Mouse (Mus musculus) large intestine, adult 2 months (tissue): ENCODE results near the gene Cwc25. TPM values are rescaled to one million over a fixed set of nuclear protein-coding genes. Genes with fewer than 3 reads are reported as not detected.

Experiments
- DNase-seq: peaks from one replicate; pipeline ENCODE4 v3.0.0-alpha.2; 2012; ENCODE audit warnings: low read depth, low spot score
- WGBS: fragments of 180-500 bp; shearing (Covaris S2); methylation state at CpG from one replicate; pipeline ENCODE4 v1.1.7; 2018; 5-methylcytosine and 5-hydroxymethylcytosine counted together
- polyA plus RNA-seq: library from polyadenylated mRNA; depleted of rRNA; stranded (reverse); fragments of >200 nt; gene quantifications from 2 replicates; pipeline ENCODE4 v1.2.3, GENCODE M21; 2012; rRNA removed

The Cwc25 gene
- polyA plus RNA-seq: 5.1 and 7.0 TPM in 2 replicates

- 1% methylated on average over 38 of the region's 38 CpGs for WGBS
- peak; percentile 82 for DNase-seq
Measured at GRCm38 (mm10) chr11:97766154-97766881, at the start of gene Cwc25. TSS of gene Cwc25 (minus strand) at chr11:97766556.

DNA sequence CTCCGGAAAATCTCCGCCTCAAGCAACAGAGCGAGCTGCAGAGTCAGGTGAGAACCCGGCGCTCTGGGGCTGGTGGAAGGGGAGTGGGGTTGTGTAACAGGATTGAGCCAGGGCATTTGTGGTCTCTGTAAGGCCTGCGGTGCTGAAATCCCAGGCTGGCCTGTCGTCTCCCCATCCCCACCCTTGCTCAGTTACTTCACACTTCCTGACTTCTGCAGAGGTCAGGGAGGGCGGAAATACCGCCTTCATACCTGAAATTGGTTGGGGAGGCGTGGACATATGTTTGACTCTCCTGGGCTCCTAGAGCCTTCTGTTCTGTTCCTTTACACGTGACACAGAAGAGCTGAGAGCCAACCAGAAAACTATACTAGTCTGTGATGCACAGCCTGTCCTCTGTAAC, 49.4 kb upstream of the Cwc25 start:
- 76% methylated on average over 11 of the region's 11 CpGs for WGBS

DNA sequence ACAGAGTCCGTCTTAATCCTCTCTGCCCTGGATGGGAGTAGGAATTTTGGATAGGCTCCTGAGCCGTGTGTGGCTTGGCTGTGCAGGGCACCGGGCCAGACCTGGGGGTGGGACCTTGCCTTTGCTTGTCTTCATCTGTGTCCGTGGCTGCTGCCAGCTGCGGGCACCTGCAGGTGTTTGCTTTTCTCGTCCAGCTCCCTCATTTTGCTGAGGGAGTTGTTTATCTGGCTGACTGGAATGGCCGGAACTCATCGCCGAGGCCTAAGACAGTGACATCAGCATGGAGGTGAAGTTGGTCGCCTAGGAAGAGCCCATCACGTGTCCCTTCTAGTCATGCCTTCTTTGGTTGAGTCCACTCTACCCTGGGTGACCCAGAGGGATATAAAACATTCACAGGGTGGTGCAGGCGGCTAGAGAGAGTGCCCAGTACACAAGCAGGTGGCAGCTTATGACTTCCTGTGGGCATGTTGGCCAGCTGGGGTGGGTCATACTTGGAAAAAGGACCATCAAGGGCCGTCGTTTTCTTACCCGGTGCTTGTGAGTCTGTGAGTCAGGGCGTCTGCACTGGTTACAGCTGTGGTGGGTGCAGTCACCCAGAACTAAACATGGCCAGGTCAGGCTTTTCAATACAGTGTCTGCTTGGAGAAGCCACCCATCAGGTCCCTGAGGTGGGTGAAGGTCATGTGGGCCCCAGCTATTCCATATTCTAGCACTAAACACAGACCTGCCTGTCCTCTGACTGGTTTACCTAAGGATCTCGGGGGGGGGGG, 47.6 kb upstream of the Cwc25 start:
- 25% methylated on average over 17 of the region's 17 CpGs for WGBS
- DNase-seq: no peak

More for the DNA sequence above, 49.4 kb upstream of the Cwc25 start:
- no peak for DNase-seq

DNA sequence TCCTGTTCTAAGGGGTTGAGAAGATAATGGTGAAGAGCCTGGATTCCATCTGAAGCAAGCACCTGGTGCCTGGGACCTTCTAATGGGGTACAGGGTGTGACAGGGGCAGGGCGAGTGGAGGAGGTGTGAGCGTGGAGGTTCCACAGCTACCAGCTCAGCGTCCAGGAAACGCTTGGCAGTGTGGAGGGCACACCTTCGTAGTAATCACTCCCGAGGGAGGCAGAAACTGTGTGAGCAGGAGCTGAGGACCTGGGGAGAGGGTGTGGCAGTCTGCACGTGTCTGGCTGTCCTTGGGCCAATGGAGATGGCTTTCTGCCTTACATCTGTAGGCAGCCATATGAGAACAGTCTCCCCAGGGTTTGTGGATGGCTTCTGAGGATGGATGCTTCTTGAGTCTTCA, 46.7 kb upstream of the Cwc25 start:
- DNase-seq: peak; percentile 67

GRCm38 (mm10) chr11:97812491-97812921, 46.1 kb upstream of the Cwc25 start:
- no peak for DNase-seq
- WGBS: 30% methylated on average over 3 of the region's 3 CpGs

More for the DNA sequence above, 46.7 kb upstream of the Cwc25 start:
- 26% methylated on average over 7 of the region's 7 CpGs for WGBS

- peak; percentile 75 for DNase-seq
- 17% methylated on average over 13 of the region's 13 CpGs for WGBS
Measured at GRCm38 (mm10) chr11:97811569-97812362, 45.4 kb upstream of the Cwc25 start.

GRCm38 (mm10) chr11:97810970-97811369, 44.6 kb upstream of the Cwc25 start:
- WGBS: 33% methylated on average over 3 of the region's 3 CpGs
- DNase-seq: no peak

GRCm38 (mm10) chr11:97810356-97810755, 44.0 kb upstream of the Cwc25 start:
- 30% methylated on average over 7 of the region's 7 CpGs for WGBS
- DNase-seq: peak; percentile 64

- DNase-seq: no peak
- WGBS: 46% methylated on average over 7 of the region's 7 CpGs
Measured at GRCm38 (mm10) chr11:97809235-97810121, 43.1 kb upstream of the Cwc25 start.

GRCm38 (mm10) chr11:97808621-97809234, 42.4 kb upstream of the Cwc25 start:
- no peak for DNase-seq

DNA sequence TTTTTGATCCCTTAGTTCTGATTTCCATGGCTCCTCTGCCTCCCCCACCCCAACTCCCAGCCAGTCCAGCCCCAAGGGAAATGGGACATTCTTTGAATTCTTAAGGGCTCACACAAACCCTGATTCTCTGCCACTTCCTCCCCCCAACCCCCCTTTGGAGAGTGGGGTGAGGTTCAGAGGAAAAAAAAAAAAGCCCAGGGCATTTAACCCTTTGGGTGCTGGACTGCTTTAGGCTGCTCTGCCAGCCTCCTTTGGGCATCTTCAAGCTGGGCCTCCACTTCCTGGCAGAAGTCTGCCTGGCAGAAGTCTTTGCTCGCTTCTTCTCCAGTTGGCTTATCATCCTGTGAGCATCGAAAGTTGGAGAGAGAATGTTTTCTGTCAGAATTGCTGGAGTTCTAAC, 41.7 kb upstream of the Cwc25 start:
- DNase-seq: no peak
- WGBS: 49% methylated on average over 2 of the region's 2 CpGs

More at GRCm38 (mm10) chr11:97808621-97809234, 42.4 kb upstream of the Cwc25 start:
- 39% methylated on average over 5 of the region's 5 CpGs for WGBS

DNA sequence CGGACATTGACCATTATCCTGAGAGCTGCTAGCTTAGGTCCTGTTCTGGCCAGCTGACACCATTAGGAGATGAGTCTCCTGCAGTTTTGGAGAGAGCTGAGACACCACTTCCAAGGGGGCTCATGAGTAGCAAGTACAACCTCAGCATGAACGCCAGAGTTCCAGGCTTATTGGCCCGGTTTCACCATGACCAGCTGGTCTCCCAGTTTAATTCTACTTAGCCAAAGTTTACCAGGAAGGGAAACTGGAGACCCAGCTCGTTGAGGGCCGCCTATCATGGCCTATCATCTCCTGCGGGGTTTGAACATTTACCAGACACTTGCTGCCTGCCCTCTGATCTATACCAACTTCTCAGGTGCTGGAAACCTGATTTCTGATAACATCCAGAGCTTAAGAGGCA, 41.3 kb upstream of the Cwc25 start:
- WGBS: 26% methylated on average over 6 of the region's 6 CpGs
- no peak for DNase-seq

- DNase-seq: no peak
- 60% methylated on average over 7 of the region's 7 CpGs for WGBS
Measured at GRCm38 (mm10) chr11:97806613-97806964, 40.2 kb upstream of the Cwc25 start.

DNA sequence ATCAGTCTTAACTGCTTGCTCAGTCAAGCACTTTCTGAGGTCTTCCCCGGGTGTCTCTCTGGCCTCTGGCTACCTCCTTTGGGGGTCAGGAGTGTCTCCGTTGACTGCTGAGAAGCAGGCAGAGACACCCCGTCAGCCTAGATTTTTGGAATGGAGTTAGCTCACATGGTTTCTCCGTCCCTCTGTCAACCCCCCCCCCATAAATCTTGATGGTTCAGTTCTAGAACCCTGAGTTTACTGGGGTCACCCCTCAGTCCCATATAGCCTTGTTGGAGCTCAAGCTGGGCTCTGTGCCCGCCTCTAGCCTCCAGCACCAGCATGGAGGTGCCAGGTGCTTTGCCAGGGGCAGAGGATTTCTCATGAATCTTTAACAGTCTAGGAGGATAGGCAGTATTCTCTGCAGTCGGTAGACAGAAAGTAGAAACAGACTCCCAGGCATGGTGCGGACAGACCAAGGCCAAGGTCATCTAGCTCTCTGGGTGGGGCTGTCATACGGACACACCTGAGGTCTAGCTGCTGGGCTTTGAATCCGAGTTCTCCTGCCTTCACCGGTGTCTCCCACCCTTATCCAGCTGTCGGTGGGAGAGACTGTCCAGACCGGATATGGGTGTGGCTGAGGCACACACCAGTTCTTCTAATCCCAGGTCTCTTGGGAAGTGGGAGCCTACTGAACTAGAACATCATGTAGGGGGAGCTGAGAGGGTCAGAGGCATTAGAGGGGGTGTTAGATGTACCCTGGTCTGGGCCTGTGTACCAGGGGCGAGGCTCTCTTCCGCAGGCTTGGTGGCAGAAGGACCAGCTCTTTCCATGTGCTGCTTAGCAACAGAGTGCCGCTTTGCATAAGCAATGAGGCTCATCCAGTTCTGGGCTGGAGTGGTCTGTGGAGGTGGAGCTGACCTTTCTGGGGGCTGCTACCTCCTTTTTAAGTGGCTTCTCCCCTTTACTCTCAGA, 39.6 kb upstream of the Cwc25 start:
- DNase-seq: no peak
- WGBS: 23% methylated on average over 15 of the region's 15 CpGs

DNA sequence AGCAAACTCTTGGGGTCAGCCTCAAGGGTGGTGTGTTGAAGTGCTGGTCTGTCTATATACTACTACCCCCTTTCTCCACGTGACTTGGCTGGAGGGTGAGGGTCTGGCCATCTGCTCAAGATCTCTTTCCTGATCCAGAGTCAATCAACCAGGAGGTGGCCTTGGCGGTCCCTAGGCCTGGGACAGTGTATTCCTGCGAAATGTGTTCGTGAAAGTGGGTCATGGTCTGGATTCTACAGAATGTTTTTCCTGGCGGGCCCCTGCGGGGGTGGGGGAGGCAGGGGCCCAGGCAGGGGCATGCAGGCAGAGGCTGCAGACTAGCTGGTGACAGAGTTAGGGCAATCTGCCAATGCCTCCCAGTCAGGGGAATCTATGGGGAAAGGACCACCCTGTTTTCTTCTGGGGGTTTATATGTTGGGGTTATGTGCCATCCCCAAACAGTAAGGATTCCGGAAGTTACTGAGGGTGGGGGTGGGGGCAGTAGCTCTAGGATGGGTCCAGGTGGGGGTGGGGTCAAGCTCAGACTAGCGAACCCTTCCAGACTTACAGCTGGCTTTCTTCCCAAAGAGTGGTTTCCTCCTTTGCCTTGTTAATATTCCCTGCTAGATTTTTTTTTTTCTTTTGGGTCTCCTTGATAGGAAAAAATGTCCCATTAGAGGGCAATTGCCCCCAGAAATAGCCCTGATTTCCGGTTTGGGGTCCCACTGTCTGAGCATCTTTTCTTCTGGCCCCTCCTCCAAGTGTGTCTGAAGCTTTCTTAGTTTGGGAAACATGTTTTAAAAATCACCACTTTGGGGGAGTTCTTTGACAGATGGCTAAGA, 38.7 kb upstream of the Cwc25 start:
- WGBS: 21% methylated on average over 9 of the region's 9 CpGs
- no peak for DNase-seq

DNA sequence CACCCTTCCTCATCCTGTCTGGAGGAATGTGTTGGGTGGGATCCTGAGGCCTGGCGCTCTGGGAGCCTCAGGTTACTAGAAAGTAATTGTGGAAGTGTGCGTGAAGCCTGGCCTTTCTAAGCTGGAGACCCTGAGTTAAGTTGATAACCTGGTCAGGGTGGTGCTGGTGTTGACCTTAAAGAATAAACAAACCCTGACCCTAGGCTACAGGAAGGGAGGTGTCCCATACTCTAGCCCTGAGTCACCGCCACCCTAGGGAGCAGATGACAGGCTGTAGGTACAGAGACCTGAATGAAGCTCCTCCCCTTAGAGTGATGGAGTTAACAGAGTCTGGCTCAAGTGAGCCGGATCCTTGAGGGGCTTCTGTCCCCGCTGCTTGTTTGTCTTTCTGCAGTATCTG, 37.5 kb upstream of the Cwc25 start:
- no peak for DNase-seq
- 51% methylated on average over 5 of the region's 5 CpGs for WGBS

GRCm38 (mm10) chr11:97802495-97802894, 36.1 kb upstream of the Cwc25 start:
- WGBS: 27% methylated on average over 6 of the region's 6 CpGs
- DNase-seq: no peak
